Mouse (Mus musculus) spleen, adult 2 months (tissue): Measurements from ENCODE around the gene Dgki.

Experiments used
- CTCF ChIP-seq: fragments of 200-500 bp; IDR thresholded peaks from 2 replicates; pipeline ENCODE4 v1.5.1; 2011; ENCODE audit warnings: mild to moderate bottlenecking, inconsistent platforms; ENCODE audit not compliant: insufficient read depth, insufficient read length, insufficient replicate concordance; ENCODE audit errors: extremely low read depth
- POLR2A ChIP-seq: fragments of 200-500 bp; IDR thresholded peaks from 2 replicates; pipeline ENCODE4 v1.6.1; 2011; ENCODE audit warnings: low read depth, low read length, inconsistent platforms

DNA sequence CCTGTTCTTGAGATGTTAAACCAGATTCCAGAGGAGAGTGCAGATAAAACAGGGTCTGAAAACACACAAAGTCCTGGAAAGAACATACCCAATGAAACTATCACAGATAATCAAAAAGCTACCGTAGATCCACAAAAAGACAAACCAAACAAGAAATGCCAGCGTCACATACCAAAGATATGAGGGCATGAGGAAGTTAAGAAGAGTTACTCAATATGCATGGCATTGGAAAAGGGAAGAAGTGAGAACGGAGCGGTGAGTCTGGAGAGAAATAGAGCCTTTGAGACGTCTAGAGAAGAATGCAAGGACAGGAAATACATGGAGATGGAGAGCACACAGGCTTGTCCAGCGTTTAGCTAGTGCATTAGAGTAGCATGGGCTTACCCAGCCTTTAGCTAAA is 401.6 kb downstream of the Dgki start:
- TF ChIP-seq CTCF (no peak), POLR2A (no peak)
